Mouse (Mus musculus) neural tube, embryonic 14.5 days (tissue): ENCODE data around the gene Diras2. TPM values are rescaled to one million over a fixed set of nuclear protein-coding genes. Genes with fewer than 3 reads are reported as not detected.

ENCODE experiments used
- ATAC-seq: fragments of 200-750 bp; cut with Nextera tagmentation; 2 replicates; pipeline ENCODE4 v1.8.0; 2017; ENCODE audit warnings: low read depth, mild to moderate bottlenecking, moderate TSS enrichment, moderate library complexity
- H3K27ac ChIP-seq: fragments of 300-500 bp; sonication (generic); 2 replicates; pipeline ENCODE4 v1.5.1; 2014; ENCODE audit warnings: low read depth, mild to moderate bottlenecking, control low read depth, low read length, moderate library complexity, mixed read lengths
- H3K27me3 ChIP-seq: fragments of 300-500 bp; sonication (generic); 2 replicates; pipeline ENCODE4 v1.6.1; 2014; ENCODE audit warnings: low read length; ENCODE audit not compliant: control insufficient read depth, insufficient read depth
- H3K36me3 ChIP-seq: fragments of 300-500 bp; sonication (generic); 2 replicates; pipeline ENCODE4 v1.6.1; 2014; ENCODE audit warnings: low read length, mixed read lengths; ENCODE audit not compliant: control insufficient read depth, insufficient read depth
- H3K4me1 ChIP-seq: fragments of 300-500 bp; sonication (generic); 2 replicates; pipeline ENCODE4 v1.6.1; 2014; ENCODE audit warnings: low read length; ENCODE audit not compliant: control insufficient read depth, insufficient read depth
- H3K4me2 ChIP-seq: fragments of 300-500 bp; sonication (generic); 2 replicates; pipeline ENCODE4 v1.6.1; 2014; ENCODE audit warnings: mild to moderate bottlenecking, low read depth, low read length, control low read depth
- H3K4me3 ChIP-seq: fragments of 300-500 bp; sonication (generic); 2 replicates; pipeline ENCODE4 v1.5.1; 2014; ENCODE audit warnings: low read depth, low read length, control low read depth, mixed read lengths
- H3K9ac ChIP-seq: fragments of 300-500 bp; sonication (generic); replicated peaks from 2 replicates; pipeline ENCODE4 v1.6.1; 2014; ENCODE audit warnings: low read depth, mild to moderate bottlenecking, control low read depth, low read length, mixed read lengths
- H3K9me3 ChIP-seq: fragments of 300-500 bp; sonication (generic); 2 replicates; pipeline ENCODE4 v1.6.1; 2016; ENCODE audit warnings: low read length; ENCODE audit not compliant: control insufficient read depth
- WGBS: fragments of 180-500 bp; shearing (Covaris S2); extraction: QIAGEN DNeasy Blood & Tissue Kit; methylation state at CpG from one replicate; pipeline ENCODE4 v1.1.7; 2014; 5-methylcytosine and 5-hydroxymethylcytosine counted together
- polyA plus RNA-seq: library from polyadenylated mRNA; unstranded; fragments of >200 nt; fragmentation: Nextera tagmentation; extraction: Ambion mirVana; gene quantifications from 2 replicates; pipeline ENCODE4 v1.2.1, GENCODE M21; 2014

Diras2 gene
- 5.5 and 5.7 TPM in 2 replicates for polyA plus RNA-seq

DNA sequence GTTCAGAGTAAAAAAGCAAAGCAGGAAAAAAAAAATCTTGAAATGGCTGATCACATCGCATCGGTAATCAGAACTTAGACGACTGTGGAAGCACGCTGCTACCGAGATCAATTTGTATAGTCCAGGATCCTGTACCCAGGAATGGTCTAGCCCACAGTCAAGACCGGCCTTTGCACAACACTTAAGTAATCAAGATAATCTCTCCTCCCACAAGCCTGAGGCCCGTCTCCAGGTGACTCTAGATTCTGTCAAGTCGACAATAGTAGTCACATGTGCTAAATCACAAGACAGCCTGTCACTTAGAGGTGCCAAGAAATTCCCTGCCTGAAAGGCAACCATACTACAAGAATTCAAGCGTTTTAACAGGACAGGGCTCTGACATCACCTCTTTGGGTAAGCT is at the start of gene Diras2:
Diras2 (minus strand) TSS at position 159 of the 400 bp plus-strand sequence.
- H3K9me3 ChIP-seq = no peaks in the 10 kb centered on the region
- no peaks in the 10 kb centered on the region for H3K4me1 ChIP-seq
- peak within 1 kb of the TSS; percentile 82 for H3K4me2 ChIP-seq
- H3K27me3 ChIP-seq = no peaks in the 10 kb centered on the region
- no peak for ATAC-seq
- 58% methylated on average over 9 of the region's 9 CpGs for WGBS
- no peaks in the 10 kb centered on the region for H3K36me3 ChIP-seq
- H3K4me3 ChIP-seq = peak within 1 kb of the TSS; percentile 44
- peak within 1 kb of the TSS; percentile 73 for H3K9ac ChIP-seq
- peak within 1 kb of the TSS; percentile 82 for H3K27ac ChIP-seq

DNA sequence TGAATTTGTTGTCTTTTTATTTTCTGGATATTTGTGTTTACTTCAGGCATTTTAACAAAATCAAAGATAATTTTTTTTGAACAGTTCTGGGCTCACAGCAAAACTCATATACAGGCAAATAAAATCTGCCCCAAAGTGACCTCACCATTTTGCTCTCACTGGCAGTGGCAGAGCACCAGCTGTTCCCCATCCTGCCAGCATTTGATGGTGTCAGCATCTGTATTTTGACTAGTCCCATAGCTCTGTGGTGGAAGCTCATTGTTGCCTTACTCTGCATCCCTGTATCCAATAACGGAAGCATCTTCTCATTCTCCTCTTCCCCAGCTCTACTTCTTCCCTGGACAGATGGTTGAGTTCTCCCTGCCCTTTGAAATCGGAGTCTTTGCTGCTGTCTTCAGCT is 47.7 kb upstream of the Diras2 start:
- Histone ChIP-seq H3K9ac (no peak overlapping the region), H3K36me3 (no peaks in the 10 kb centered on the region), H3K9me3 (no peaks in the 10 kb centered on the region), H3K4me1 (no peaks in the 10 kb centered on the region), H3K4me3 (no peak overlapping the region), H3K4me2 (no peak overlapping the region), H3K27ac (no peak overlapping the region), H3K27me3 (peaks cover 10% of the 10 kb centered on the region; the same call in 1 of the 2 replicates)
- WGBS = 82% methylated on average over 2 of the region's 2 CpGs
- ATAC-seq = no peak

DNA sequence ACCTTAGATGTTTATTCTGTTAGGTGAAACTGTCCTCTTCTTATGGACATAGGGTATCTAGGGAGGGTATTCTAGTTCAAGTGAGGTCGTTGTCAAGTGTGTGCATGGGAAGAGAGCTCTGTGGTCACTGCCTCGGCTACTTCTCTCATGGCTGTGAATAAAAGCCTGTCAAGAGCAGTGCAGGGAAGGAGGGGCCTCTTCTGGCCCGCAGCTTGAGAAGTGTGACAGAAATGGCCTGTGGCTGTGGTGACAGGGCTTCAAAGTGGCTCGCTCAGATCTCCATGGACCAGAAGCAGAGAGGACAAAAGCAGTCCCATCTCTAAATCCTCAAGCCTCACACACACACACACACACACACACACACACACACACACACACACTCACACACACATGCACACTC is 46.9 kb upstream of the Diras2 start:
- H3K9me3 ChIP-seq = no peaks in the 10 kb centered on the region
- H3K4me1 ChIP-seq = no peaks in the 10 kb centered on the region
- peaks cover 4% of the 10 kb centered on the region; the same call in 1 of the 2 replicates for H3K27me3 ChIP-seq
- 40% methylated on average over 4 of the region's 4 CpGs for WGBS
- no peak for ATAC-seq
- no peaks in the 10 kb centered on the region for H3K36me3 ChIP-seq
- no peak overlapping the region for H3K4me2 ChIP-seq
- no peak overlapping the region for H3K4me3 ChIP-seq
- H3K27ac ChIP-seq = no peak overlapping the region
- H3K9ac ChIP-seq = no peak overlapping the region

DNA sequence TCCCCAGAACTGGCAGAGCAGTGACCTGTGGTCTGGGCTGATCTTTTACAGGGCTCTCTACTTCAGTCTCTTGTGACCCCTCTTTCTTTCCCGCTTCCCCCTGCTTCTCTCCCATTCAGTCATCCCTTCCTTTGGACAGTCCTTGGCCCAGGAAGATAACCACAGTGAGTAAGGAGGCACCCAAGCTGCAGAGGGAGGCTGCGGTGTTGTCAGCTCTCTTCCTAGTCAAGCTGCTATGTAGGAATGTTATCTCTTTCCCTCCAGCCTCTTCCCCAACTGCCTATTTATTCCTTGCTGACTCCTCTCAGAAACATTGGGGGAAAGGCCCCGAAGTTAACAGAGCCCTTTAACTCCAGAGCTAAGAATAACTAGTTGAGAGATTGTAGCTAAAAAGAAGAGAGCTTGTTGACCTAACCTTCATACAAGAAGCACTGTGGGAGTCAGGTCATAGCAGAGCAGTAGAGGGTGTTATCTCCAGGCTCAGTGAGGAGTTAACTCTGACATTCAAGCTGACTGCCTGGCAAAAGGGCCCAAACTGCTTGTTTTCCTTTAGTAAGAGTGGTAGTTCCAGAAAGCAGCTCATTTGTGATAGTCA is 46.3 kb upstream of the Diras2 start:
- Histone ChIP-seq H3K4me2 (no peak overlapping the region), H3K4me3 (no peak overlapping the region), H3K9me3 (no peaks in the 10 kb centered on the region), H3K27ac (no peak overlapping the region), H3K27me3 (0 out of 2 replicates have a peak, but pooled peaks cover 1% of the 10 kb centered on the region), H3K4me1 (no peaks in the 10 kb centered on the region), H3K36me3 (no peaks in the 10 kb centered on the region), H3K9ac (no peak overlapping the region)
- WGBS = 81% methylated on average over 3 of the region's 3 CpGs
- ATAC-seq = no peak

DNA sequence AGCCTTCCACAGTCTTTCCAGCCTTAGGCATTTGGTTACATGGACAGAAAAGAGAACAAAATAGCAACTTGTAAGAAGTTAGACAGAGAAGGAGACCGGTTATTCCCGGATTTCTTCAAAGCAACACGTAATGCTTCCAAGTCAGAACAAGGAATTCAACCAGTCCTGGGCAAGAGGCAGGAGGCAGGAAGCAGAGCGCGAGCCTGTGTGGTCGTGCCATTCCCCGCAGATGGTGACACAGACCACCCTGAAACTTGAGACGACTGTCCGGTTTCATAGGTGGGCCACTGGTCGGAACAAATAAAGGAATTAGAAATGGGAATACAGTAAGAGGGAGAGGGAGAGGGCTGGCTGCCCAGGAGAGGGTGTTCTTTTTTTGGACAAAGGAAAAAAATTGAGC is 45.8 kb upstream of the Diras2 start:
- Histone ChIP-seq H3K36me3 (no peaks in the 10 kb centered on the region), H3K4me2 (no peak overlapping the region), H3K9ac (no peak overlapping the region), H3K27ac (no peak overlapping the region), H3K4me1 (no peaks in the 10 kb centered on the region), H3K4me3 (no peak overlapping the region), H3K9me3 (no peaks in the 10 kb centered on the region), H3K27me3 (no peaks in the 10 kb centered on the region)
- ATAC-seq = no peak
- WGBS = 57% methylated on average over 10 of the region's 10 CpGs

DNA sequence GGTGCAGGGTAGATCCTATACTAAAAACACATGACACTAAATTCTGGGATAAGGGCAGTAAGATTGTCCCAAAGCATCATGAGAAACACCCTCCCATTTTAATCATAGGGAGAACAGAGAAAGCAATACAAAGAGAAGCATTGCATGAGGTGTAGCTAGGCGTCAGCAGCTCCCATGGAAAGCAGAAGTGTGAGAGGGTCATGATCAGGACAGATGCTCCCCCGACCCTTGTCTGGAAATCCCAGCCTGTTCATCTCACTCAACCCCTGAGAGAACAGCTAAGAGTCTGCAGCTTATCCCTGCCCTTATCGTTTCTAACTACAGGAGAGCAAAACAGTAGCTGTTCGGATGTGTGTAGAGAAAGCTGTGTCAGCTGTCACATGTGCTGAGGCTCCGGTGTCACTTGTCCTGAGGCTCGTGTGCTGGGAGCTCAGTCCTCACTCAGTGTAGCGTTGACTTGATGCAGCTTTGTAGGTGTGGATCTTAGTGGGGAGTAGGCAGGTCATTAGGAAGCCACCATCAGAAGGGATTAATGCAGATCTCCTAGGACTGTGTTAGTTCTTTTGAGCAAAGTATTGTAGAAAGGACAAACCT is 45.0 kb upstream of the Diras2 start:
- no peak overlapping the region for H3K4me3 ChIP-seq
- ATAC-seq = no peak
- no peak overlapping the region for H3K27ac ChIP-seq
- H3K36me3 ChIP-seq = no peaks in the 10 kb centered on the region
- no peak overlapping the region for H3K9ac ChIP-seq
- WGBS = 79% methylated on average over 7 of the region's 7 CpGs
- no peaks in the 10 kb centered on the region for H3K27me3 ChIP-seq
- H3K4me2 ChIP-seq = no peak overlapping the region
- no peaks in the 10 kb centered on the region for H3K9me3 ChIP-seq
- no peaks in the 10 kb centered on the region for H3K4me1 ChIP-seq

DNA sequence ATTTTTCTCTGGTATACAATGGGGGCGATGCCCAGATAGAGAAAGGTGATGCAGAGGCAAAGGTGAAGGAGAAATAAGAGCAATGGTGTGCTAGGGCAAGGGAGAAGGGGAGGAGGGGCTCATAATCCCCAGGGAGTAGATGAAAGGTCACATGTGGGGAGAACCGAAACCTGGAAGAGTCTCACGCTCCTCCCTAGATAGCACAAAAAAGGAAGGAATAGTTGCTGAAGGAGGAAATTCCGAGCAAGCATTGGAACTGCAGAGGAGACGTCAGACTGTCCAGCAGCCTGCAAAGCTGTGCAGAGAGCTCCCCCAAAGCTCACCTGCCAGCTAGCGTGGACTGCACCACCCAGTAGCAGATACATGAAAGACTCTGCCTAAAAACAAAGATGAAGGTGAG is 44.4 kb upstream of the Diras2 start:
- 87% methylated on average over 6 of the region's 6 CpGs for WGBS
- no peak overlapping the region for H3K4me3 ChIP-seq
- no peaks in the 10 kb centered on the region for H3K27me3 ChIP-seq
- H3K9me3 ChIP-seq = no peaks in the 10 kb centered on the region
- H3K27ac ChIP-seq = no peak overlapping the region
- ATAC-seq = no peak
- H3K4me1 ChIP-seq = no peaks in the 10 kb centered on the region
- H3K36me3 ChIP-seq = no peaks in the 10 kb centered on the region
- no peak overlapping the region for H3K4me2 ChIP-seq
- no peak overlapping the region for H3K9ac ChIP-seq

DNA sequence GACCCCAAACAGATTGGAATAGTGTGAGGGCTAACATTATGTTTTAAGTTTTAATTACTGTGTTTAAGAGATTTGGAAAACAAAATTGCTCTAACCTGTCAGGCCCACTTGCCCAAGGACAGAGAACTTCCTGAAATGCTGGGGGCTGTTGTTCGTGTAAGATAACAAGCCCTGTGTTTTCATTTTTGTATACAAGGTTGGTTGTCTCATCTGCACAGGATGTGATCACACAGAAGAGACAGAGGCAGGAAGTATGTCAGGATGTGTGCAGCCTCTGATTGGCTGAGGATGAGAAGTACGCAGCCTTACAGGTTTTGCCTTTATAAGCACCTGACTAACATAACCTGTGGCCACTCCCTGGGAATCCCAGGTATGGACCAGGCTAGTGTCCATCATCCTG is 43.2 kb upstream of the Diras2 start:
- Histone ChIP-seq H3K27me3 (no peaks in the 10 kb centered on the region), H3K4me3 (no peak overlapping the region), H3K9ac (no peak overlapping the region), H3K9me3 (no peaks in the 10 kb centered on the region), H3K27ac (no peak overlapping the region), H3K36me3 (no peaks in the 10 kb centered on the region), H3K4me2 (no peak overlapping the region), H3K4me1 (no peaks in the 10 kb centered on the region)
- 90% methylated on average over 2 of the region's 2 CpGs for WGBS
- ATAC-seq = no peak

DNA sequence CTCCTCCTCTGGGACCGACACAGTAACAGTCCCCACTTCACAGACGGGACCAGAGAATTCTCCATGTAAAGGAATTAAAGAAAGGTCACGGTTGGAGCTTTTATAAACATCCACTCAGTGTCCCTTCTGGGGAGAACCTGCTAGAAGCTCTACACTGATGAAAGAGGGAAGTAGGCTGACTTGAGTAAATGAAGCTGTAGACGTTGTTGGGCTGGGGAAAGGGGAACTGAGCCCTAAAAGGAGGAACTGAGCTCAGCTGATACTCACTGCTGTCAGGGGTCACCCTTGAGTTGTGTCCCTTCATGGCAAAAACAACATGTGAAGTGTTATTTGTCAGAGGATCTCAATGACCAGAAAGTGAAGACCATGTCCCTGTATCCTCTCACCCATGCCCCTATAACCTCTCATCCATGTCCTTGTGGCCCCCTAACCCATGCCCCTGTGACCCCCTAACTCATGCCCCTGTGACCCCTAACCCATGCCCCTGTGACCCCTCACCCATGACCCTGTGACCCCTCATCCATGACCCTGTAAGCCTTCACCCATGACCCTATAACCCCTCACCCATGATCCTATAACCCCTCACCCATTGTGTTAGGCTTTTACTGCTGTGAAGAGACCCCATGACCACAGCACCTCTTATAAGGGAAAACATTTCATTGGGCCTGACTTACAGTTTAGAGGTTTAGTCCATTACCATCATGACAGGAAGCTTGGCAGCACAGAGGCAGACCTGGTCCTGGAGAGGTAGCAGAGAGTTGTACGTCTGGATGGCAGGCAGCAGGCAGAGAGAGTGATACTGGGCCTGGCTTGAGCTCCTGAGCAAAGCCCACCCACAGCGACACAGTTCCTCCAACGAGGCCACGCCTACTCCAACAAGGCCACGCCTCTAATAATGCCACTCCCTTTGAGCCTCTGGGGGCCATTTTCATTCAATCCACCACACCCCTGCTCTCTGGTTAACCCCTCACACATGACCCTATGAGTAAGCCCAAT is 41.7 kb upstream of the Diras2 start:
- 86% methylated on average over 9 of the region's 9 CpGs for WGBS
- Histone ChIP-seq H3K27ac (no peak overlapping the region), H3K4me3 (no peak overlapping the region), H3K9ac (no peak overlapping the region), H3K4me2 (no peak overlapping the region), H3K27me3 (no peaks in the 10 kb centered on the region), H3K9me3 (no peaks in the 10 kb centered on the region), H3K4me1 (no peaks in the 10 kb centered on the region), H3K36me3 (no peaks in the 10 kb centered on the region)
- ATAC-seq = no peak
